Comparison of ENCODE assay signal across 24 mouse cellular contexts in the genomic region with DNA sequence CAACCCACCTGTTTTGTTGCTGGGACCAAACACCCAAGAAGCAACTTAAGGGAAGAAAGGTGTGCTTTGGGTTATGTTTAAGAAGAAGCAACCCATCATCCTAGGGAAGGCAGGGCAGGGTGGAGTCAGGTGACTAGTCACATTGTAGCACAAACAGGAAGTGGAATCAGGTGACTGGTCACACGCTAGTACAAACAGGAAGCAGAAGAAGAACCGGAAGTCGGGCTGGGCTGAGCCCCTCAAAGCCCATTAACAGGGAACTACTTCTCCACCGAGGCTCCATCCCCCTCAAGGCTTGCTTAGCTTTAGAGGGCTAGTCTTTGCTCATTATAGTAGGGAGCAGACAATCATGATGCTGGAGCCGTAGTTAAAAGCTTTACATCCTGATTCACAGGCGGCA. TPM values are rescaled to one million over a fixed set of nuclear protein-coding genes. Genes with fewer than 3 reads are reported as not detected.
DNase-seq lines count a peak whose midpoint lies in the region; TF ChIP-seq lines count a peak whose summit lies in the region.
"Had no signal": no experiment of that assay in that cellular context is flagged by ENCODE, and none has a peak within 500 bp of the region (broad histone marks: within the 10 kb centered on the region; RNA-seq: fewer than 3 reads in every experiment).

No protein-coding gene starts in this region.

- H3K27ac ChIP-seq in testis, adult 2 months (ENCODE audit: control insufficient read depth, insufficient read depth, low read depth, low read length), result no peak overlapping the region
- H3K27ac ChIP-seq in forebrain, embryonic 10.5 days, result no peak overlapping the region
- H3K27ac ChIP-seq: hindbrain, embryonic 14.5 days; intestine, embryonic 15.5 days; limb, embryonic 15.5 days; midbrain, embryonic 10.5 days; neural tube, embryonic 12.5 days; stomach, embryonic 15.5 days had no signal

- no peak for DNase-seq in testis, postnatal 10 days (ENCODE audit: low spot score)
- peak; percentile 32 for DNase-seq in MEL-GATA-1-ER (ENCODE audit: extremely low read depth, low read depth)
- peak; percentile 21 for DNase-seq in induced T-regulatory cell, adult 2 months (ENCODE audit: low read depth)
- DNase-seq in splenic B cell, adult 2 months (ENCODE audit: low read depth, low spot score), result peak; percentile 79
- DNase-seq in cerebellum, postnatal 10 days, result no peak
- no peak for DNase-seq in forebrain, embryonic 10.5 days (ENCODE audit: extremely low spot score, low spot score)
- DNase-seq: adrenal gland, postnatal 10 days; cerebellum, adult 11-12 months; cerebellum, postnatal 36 days; heart, adult 11 months; heart, postnatal 14 days; kidney, adult 9 months; kidney, postnatal 25 days; lung, postnatal 14 days; right cerebral cortex, adult 18-20 months; thymus, postnatal 36 days had no signal

- no peak for TF ChIP-seq POLR2A in testis, adult 2 months (IDR thresholded peaks at IDR 0.05; ENCODE audit: control insufficient read depth, low read depth, low read length)

- peaks cover 6% of the 10 kb centered on the region; the same call in 1 of the 2 replicates for H3K4me1 ChIP-seq in testis, adult 2 months (ENCODE audit: control insufficient read depth, insufficient read depth, low read length)
- H3K4me1 ChIP-seq in forebrain, embryonic 10.5 days, result no peaks in the 10 kb centered on the region
- H3K4me1 ChIP-seq: heart, embryonic 12.5 days; intestine, embryonic 15.5 days; limb, embryonic 15.5 days; midbrain, embryonic 10.5 days; neural tube, embryonic 12.5 days; stomach, embryonic 15.5 days had no signal

- H3K36me3 ChIP-seq in testis, adult 2 months (ENCODE audit: control insufficient read depth, insufficient read depth, low read length), result no peaks in the 10 kb centered on the region
- H3K36me3 ChIP-seq in splenic B cell, adult 2 months (ENCODE audit: control insufficient read depth, insufficient read depth, low read length, poor library complexity, severe bottlenecking), result no peaks in the 10 kb centered on the region
- H3K36me3 ChIP-seq in forebrain, embryonic 10.5 days (replicated peaks), result no peaks in the 10 kb centered on the region
- H3K36me3 ChIP-seq: heart, embryonic 12.5 days; intestine, embryonic 15.5 days; limb, embryonic 15.5 days; midbrain, embryonic 10.5 days; neural tube, embryonic 12.5 days; stomach, embryonic 15.5 days had no signal

- no peaks in the 10 kb centered on the region for H3K9me3 ChIP-seq in forebrain, embryonic 10.5 days
- H3K9me3 ChIP-seq: heart, embryonic 12.5 days; intestine, embryonic 15.5 days; limb, embryonic 15.5 days; midbrain, embryonic 10.5 days; neural tube, embryonic 12.5 days; stomach, embryonic 15.5 days had no signal

- H3K4me3 ChIP-seq in testis, adult 2 months (ENCODE audit: control insufficient read depth, low read depth, low read length), result peak overlapping the region; percentile 57; the same call in 1 of the 2 replicates
- H3K4me3 ChIP-seq in forebrain, embryonic 10.5 days, result no peak overlapping the region
- H3K4me3 ChIP-seq: heart, embryonic 12.5 days; intestine, embryonic 15.5 days; limb, embryonic 15.5 days; midbrain, embryonic 10.5 days; neural tube, embryonic 12.5 days; stomach, embryonic 15.5 days had no signal

- WGBS in forebrain, embryonic 10.5 days, result 86% methylated on average over 6 of the region's 6 CpGs

- no peaks in the 10 kb centered on the region for H3K27me3 ChIP-seq in testis, adult 2 months (ENCODE audit: control insufficient read depth, insufficient read depth, low read length)
- no peaks in the 10 kb centered on the region for H3K27me3 ChIP-seq in splenic B cell, adult 2 months (ENCODE audit: control insufficient read depth, insufficient read depth, low read length, poor library complexity, severe bottlenecking)
- no peaks in the 10 kb centered on the region for H3K27me3 ChIP-seq in forebrain, embryonic 10.5 days (ENCODE audit: poor library complexity, severe bottlenecking)
- H3K27me3 ChIP-seq: heart, embryonic 12.5 days; intestine, embryonic 15.5 days; limb, embryonic 15.5 days; neural tube, embryonic 12.5 days; stomach, embryonic 15.5 days had no signal

- TF ChIP-seq CTCF in testis, adult 2 months (IDR thresholded peaks at IDR 0.05; ENCODE audit: control insufficient read depth, insufficient read depth, insufficient replicate concordance, low read depth, low read length), result no peak

RNA-seq across cellular contexts. Expression of gene Ndufb6, which starts 33.8 kb away (rescaled TPM):
- polyA plus RNA-seq in testis, adult 2 months (2012; rRNA removed), result 56.3 and 58.2 TPM in 2 replicates
- polyA plus RNA-seq in forebrain, embryonic 10.5 days (2016; fragmentation: Nextera tagmentation; extraction: Ambion mirVana), result 307 and 312 TPM in 2 replicates

RNA-seq across cellular contexts. Expression of gene Topors, which starts 43.4 kb away (rescaled TPM):
- 10.9 and 13.9 TPM in 2 replicates for polyA plus RNA-seq in testis, adult 2 months (2012; rRNA removed)
- polyA plus RNA-seq in forebrain, embryonic 10.5 days (2016; fragmentation: Nextera tagmentation; extraction: Ambion mirVana), result 46.0 and 49.0 TPM in 2 replicates

RNA-seq across cellular contexts. Expression of gene Smim27, which starts 43.6 kb away (rescaled TPM):
- 3.0 and 3.8 TPM in 2 replicates for polyA plus RNA-seq in testis, adult 2 months (2012; rRNA removed)
- polyA plus RNA-seq in forebrain, embryonic 10.5 days (2016; fragmentation: Nextera tagmentation; extraction: Ambion mirVana), result 26.4 and 26.7 TPM in 2 replicates

Comparison
In these comparisons a context has a peak if more than half of its experiments do, and no peak if none do; other contexts are left out.
1. DNase-seq: peak in MEL-GATA-1-ER (single experiment), induced T-regulatory cell, adult 2 months (single experiment) and splenic B cell, adult 2 months (single experiment); none in testis, postnatal 10 days (single experiment), cerebellum, postnatal 10 days (0 of 2) and forebrain, embryonic 10.5 days (single experiment).